Mouse (Mus musculus) frontal cortex, postnatal 25 days (tissue): ENCODE results near the gene Plek.
"Not testable (repeated sequence)": the region's sequence is repeated elsewhere in the genome, so short reads cannot be mapped to it uniquely, and the experiment has no call there.

ENCODE experiments used
- DNase-seq, 2 experiments: peaks; one replicate each; pipeline ENCODE4 v3.0.0; 2022; ENCODE audit warnings: low spot score in 2 of 2

Gene Plek

GRCm38 (mm10) chr11:17051545-17052475 lies at the start of gene Plek, which contains the start of gene Cnrip1:
Gene Plek, minus strand, starts transcription at chr11:17052381.
Gene Cnrip1, plus strand, starts transcription at chr11:17051586.
- peak; percentile 65 to 77 for DNase-seq

GRCm38 (mm10) chr11:17086106-17086505 lies 33.9 kb upstream of the Plek start:
- DNase-seq: no peak

GRCm38 (mm10) chr11:17083866-17084265 lies 31.7 kb upstream of the Plek start:
- no peak for DNase-seq

GRCm38 (mm10) chr11:17083455-17083854 lies 31.3 kb upstream of the Plek start:
- no peak for DNase-seq

- no peak for DNase-seq
These were observed 30.8 kb upstream of the Plek start for GRCm38 (mm10) chr11:17082953-17083352.

- DNase-seq: no peak
These were observed 29.9 kb upstream of the Plek start for GRCm38 (mm10) chr11:17082086-17082485.

GRCm38 (mm10) chr11:17075656-17076055 lies 23.5 kb upstream of the Plek start:
- no peak for DNase-seq

GRCm38 (mm10) chr11:17069360-17069759 lies 17.2 kb upstream of the Plek start:
- not testable (repeated sequence) for DNase-seq

GRCm38 (mm10) chr11:17052476-17053049 lies 382 bp upstream of the Plek start:
- peak in 1 of 2 experiments; percentile 11 for DNase-seq

GRCm38 (mm10) chr11:17045806-17046205 lies 6.4 kb downstream of the Plek start:
- DNase-seq: no peak

GRCm38 (mm10) chr11:17023984-17024383 lies 28.2 kb downstream of the Plek start:
- no peak for DNase-seq

- DNase-seq: no peak
These were observed 29.0 kb downstream of the Plek start for GRCm38 (mm10) chr11:17023206-17023605.

- no peak for DNase-seq
These were observed 32.9 kb downstream of the Plek start for GRCm38 (mm10) chr11:17019328-17019727.

- no peak for DNase-seq
These were observed 39.2 kb downstream of the Plek start for GRCm38 (mm10) chr11:17012948-17013347.

- DNase-seq: no peak
These were observed 43.7 kb downstream of the Plek start for GRCm38 (mm10) chr11:17008498-17008941.

- no peak for DNase-seq
These were observed 44.5 kb downstream of the Plek start for GRCm38 (mm10) chr11:17007517-17008173.

- not testable (repeated sequence) for DNase-seq
These were observed 45.7 kb downstream of the Plek start for GRCm38 (mm10) chr11:17006526-17006925.

- no peak for DNase-seq
These were observed 47.0 kb downstream of the Plek start for GRCm38 (mm10) chr11:17004899-17005846.

- DNase-seq: no peak
These were observed 48.4 kb downstream of the Plek start for GRCm38 (mm10) chr11:17003757-17004156.

- no peak for DNase-seq
These were observed 49.3 kb downstream of the Plek start for GRCm38 (mm10) chr11:17002739-17003373.
